Mouse (Mus musculus) hematopoietic stem cell, adult 5-6 weeks (primary cell): ENCODE data around the gene Fgfr1op2. TPM values are rescaled to one million over a fixed set of nuclear protein-coding genes. Genes with fewer than 3 reads are reported as not detected.
"Not testable (repeated sequence)": the region's sequence is repeated elsewhere in the genome, so short reads cannot be mapped to it uniquely, and the experiment has no call there.

Source experiments
- ATAC-seq, 2 experiments: fragments of 125-278 bp in 1 of 2; replicated peaks in 1 of 2; 2 replicates each; pipeline ENCODE4 v1.8.0; 2016 to 2017; ENCODE audit warnings: inconsistent platforms in 2 of 2, mild to moderate bottlenecking in 2 of 2, moderate number of reproducible peaks in 2 of 2, low read depth in 1 of 2, moderate TSS enrichment in 1 of 2; ENCODE audit not compliant: low FRiP score in 2 of 2, poor library complexity in 2 of 2, severe bottlenecking in 2 of 2, insufficient read depth in 1 of 2, low TSS enrichment in 1 of 2
- total RNA-seq: library from RNA; stranded (forward); fragments of 172-1452, 232-1000 nt; gene quantifications from 2 replicates; pipeline ENCODE4 v1.2.3, GENCODE M21; 2017

The Fgfr1op2 gene
- 159 and 166 TPM in 2 replicates for total RNA-seq

DNA sequence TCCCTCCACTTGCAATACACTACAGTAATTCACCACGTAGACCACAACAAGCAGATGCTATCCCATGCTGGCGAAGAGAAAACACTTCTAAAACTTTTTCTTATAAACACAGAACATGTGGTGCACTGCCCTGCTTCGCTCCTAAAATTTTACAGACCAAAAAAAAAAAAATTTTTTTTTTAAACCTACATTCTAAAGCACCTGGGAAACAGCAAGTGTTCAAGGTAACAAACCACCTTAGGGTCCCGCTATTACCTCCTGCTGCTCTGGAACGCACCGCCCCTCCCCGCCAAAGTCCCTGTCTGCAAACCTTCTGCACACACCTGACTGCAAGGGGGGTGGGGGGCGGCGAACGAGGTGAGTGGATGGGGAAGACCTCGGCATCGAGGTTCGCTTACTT, at the start of gene Fgfr1op2:
TSS of gene Fgfr1op2 (plus strand) at position 301 of the 400 bp plus-strand sequence.
- ATAC-seq, result no peak

GRCm38 (mm10) chr6:146527537-146527936, 49.5 kb upstream of the Fgfr1op2 start:
- ATAC-seq, result no peak

DNA sequence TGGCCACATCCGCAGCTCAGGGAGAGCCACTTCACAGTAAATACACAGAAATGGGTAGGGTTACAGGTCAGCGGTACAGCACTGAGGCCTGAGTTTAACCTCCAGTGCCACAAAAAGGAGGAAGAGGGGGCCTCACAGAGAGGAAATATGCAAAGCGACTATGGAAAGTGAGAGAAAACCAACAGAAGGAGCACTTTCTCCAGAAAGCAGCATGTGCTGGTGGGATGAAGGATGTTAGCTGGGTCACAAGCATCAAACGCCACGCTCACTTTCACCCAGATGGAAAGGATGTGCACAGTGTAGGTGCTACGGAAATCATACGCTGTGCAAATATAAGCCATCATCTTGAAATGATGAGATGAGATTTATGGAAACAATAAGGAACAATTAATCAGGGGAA, 46.6 kb upstream of the Fgfr1op2 start:
- ATAC-seq, result no peak

DNA sequence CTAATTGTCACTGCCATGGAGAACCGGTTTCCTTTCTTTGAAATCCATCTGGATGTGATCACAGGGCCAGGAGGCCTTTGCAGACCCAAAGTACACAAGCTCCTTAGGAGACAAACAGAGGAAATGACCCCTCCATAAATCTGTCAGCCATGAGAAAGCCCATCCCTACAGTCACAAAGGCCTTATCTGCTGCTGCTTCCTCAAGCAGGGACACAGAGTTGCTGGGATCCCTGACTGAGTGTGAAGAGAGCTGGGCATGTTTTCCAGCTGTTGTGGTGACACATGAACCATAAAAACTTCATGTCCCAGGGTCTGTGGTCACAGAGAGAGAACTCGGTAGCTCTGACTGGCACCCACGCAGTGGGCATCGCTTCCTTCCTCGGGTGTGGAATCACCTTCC, 46.2 kb upstream of the Fgfr1op2 start:
- peak; percentile 46 to 53; a peak in 2 of 4 replicates for ATAC-seq

DNA sequence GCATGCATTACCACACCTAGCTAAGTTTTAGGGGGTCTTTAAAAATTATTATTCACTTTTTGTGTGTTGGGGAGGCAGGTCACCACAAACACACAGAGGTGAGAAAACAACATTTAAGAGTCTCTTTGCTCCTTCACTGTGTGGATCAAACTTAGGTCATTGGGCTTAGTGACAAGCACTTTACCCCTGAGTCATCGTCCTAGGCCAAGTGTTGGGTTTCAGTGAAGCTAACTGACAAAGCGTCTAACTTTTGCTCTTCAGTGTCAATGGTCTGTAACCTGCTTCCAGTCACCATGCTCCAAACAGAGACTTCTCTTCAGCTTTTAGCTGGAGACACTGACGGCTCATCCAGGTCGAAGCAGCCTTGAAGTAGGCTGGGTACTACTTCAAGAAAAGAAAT, 43.9 kb upstream of the Fgfr1op2 start:
- no peak for ATAC-seq

DNA sequence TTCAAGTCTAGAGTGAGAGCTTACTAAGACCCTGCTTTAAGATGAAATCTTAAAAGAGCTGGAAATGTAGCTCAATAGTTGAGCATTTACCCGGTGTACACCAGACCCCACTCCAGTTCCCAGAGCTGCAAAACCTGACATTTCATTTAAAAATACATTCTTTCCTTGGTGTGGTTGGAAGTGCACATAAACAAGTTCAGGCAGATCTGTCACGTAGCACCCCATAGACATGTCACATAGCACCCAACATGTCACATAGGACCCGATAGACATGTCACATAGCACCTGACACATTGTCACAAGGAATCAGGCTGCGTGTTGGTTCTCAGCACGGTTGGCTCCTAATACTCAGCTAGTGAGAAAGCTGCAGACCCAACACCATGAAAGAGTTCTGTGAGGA, 41.5 kb upstream of the Fgfr1op2 start:
- ATAC-seq, result no peak

GRCm38 (mm10) chr6:146537111-146537510, 39.9 kb upstream of the Fgfr1op2 start:
- no peak for ATAC-seq

DNA sequence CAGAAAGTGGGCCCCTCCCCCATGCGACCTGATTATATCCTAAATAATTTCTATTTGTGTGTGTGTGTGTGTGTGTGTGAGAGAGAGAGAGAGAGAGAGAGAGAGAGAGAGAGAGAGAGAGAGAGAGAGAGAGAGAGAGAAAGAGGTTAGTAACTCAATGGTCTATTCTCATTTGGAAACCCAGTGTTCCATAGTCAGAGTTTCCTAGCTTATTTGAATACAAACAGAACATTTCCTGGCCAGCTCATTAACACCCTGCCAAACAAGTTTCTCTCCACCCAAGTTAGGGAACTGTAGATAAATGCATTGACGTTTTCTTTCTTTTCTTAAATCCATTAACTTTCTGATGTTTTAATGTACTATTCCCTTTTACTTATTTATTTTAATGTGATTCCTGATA, 38.9 kb upstream of the Fgfr1op2 start:
- ATAC-seq, result no peak

- no peak for ATAC-seq
Measured at GRCm38 (mm10) chr6:146538661-146539060, 38.3 kb upstream of the Fgfr1op2 start.

DNA sequence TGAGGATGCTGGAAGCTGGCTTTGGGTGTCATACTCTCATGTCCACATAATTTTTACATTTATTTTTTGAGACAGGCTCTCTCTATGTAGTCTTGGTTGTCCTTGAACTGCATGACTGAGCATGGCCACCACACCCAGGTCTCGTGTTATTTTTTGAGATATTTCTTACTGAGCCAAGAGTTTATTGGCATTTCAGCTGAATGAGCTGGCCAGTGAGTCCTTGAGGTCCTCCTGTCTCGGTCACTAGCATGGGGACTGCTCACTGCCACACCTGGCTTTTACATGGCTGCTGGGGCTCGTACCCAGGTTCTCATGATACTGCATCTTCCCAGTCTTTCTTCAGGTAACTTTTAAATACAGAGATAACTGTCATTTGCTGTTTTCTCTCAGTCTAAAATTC, 36.6 kb upstream of the Fgfr1op2 start:
- no peak for ATAC-seq

DNA sequence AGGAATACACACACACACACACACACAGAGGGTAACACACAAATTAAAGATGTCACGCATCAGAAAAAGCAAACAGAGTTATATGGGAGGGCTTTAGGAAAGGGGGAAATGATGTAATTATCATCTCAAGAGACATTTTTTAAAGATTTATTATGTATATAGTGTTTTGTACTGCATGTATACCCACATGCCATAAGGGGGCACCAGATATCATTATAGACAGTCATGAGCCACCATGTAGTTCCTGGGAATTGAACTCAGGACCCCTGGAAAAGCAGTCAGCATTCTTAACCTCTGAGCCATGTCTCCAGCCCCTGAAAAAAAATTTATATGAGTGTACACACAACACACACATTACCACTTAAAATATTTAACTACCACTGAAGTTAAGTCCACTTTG, 32.4 kb upstream of the Fgfr1op2 start:
- no peak for ATAC-seq

DNA sequence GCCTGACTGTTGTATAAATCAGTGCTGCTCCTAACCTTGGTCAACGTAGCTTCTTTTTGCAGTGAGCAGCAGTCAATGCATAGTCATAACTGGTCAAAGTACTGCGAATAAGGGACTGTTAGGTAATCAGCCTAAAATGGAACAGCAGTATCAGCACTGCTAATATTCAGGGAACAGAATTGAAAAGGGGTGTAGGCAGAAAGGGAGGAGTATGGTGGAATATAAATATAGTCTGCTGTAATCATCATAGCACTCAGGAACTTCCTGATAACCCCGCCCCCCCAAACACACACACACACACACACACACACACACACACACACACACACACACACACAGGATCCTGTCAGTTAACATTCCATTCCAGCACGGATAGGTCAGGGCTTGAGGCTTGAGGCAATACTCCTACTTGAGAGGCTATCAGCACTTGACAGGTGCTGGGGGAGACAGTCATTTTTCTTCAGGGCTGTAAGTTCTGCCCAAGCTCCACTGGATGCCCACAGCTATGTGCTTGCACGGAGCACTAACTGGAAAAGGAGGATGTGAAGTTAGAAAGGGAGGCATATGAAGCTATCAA, 31.6 kb upstream of the Fgfr1op2 start:
- ATAC-seq, result no peak

GRCm38 (mm10) chr6:146550421-146550820, 26.6 kb upstream of the Fgfr1op2 start:
- ATAC-seq, result peak in 1 of 2 experiments; percentile 39; a peak in 1 of 4 replicates

GRCm38 (mm10) chr6:146551326-146551725, 25.7 kb upstream of the Fgfr1op2 start:
- no peak for ATAC-seq

GRCm38 (mm10) chr6:146562461-146562860, 14.5 kb upstream of the Fgfr1op2 start:
- ATAC-seq, result not testable (repeated sequence)

GRCm38 (mm10) chr6:146572073-146572472, 4.9 kb upstream of the Fgfr1op2 start:
- no peak for ATAC-seq

- ATAC-seq, result peak; percentile 96
Measured at GRCm38 (mm10) chr6:146577310-146578109, 507 bp downstream of the Fgfr1op2 start, which contains the start of gene Ints13. Gene Ints13, minus strand, starts transcription at chr6:146577835.

DNA sequence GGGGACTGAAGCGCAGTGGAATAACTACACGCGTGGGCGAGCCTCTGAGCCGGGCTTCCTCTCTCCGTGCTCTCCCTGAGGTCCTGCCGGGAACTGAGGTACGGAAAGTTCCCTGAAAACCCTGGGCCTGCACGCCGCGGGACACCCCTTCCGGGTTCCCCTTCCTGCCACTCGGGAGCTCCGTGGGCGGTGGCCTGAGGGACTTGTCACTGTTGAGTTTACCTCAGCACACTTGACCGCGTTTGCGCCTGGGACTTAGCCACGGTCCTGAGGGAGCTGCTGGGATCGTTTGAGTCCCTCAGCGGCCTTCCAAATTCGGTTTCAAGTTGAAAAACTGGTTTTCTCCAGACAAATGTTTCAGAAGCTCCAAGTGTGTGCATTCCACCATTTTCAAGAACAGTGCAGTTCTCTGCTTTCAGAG, 1.1 kb downstream of the Fgfr1op2 start:
- ATAC-seq, result peak; percentile 34 to 61; a peak in 3 of 4 replicates

GRCm38 (mm10) chr6:146578586-146578985, 1.6 kb downstream of the Fgfr1op2 start:
- no peak for ATAC-seq
